Mouse (Mus musculus): ENCODE results near the gene Blm.
A peak's percentile ranks its signal among the peaks of the same experiment; 100 is the strongest.

The Blm gene

GRCm38 (mm10) chr7:80461891-80462290 lies 73.0 kb downstream of the Blm start:
- no peak for DNase-seq (ENCODE audit: extremely low spot score)

GRCm38 (mm10) chr7:80460892-80461291 lies 74.0 kb downstream of the Blm start:
- no peak for DNase-seq (ENCODE audit: extremely low spot score)

- DNase-seq (ENCODE audit: extremely low spot score) = no peak
Observed at GRCm38 (mm10) chr7:80460199-80460598, 74.7 kb downstream of the Blm start.

- no peak for DNase-seq (ENCODE audit: extremely low spot score)
Observed at GRCm38 (mm10) chr7:80457831-80458343, 77.0 kb downstream of the Blm start.

- DNase-seq (ENCODE audit: extremely low spot score) = no peak
Observed at GRCm38 (mm10) chr7:80457241-80457640, 77.7 kb downstream of the Blm start.

- DNase-seq (ENCODE audit: extremely low spot score) = no peak
Observed at GRCm38 (mm10) chr7:80456327-80456726, 78.6 kb downstream of the Blm start.

- no peak for DNase-seq (ENCODE audit: extremely low spot score)
Observed at GRCm38 (mm10) chr7:80455505-80456160, 79.3 kb downstream of the Blm start.

GRCm38 (mm10) chr7:80454786-80455185 lies 80.1 kb downstream of the Blm start:
- no peak for DNase-seq (ENCODE audit: extremely low spot score)

- no peak for DNase-seq (ENCODE audit: extremely low spot score)
Observed at GRCm38 (mm10) chr7:80453997-80454396, 80.9 kb downstream of the Blm start.

GRCm38 (mm10) chr7:80453121-80453520 lies 81.8 kb downstream of the Blm start:
- DNase-seq (ENCODE audit: extremely low spot score) = no peak

- DNase-seq (ENCODE audit: extremely low spot score) = no peak
Observed at GRCm38 (mm10) chr7:80452241-80452640, 82.7 kb downstream of the Blm start.

- no peak for DNase-seq (ENCODE audit: extremely low spot score)
Observed at GRCm38 (mm10) chr7:80451550-80452232, 83.2 kb downstream of the Blm start.

GRCm38 (mm10) chr7:80450354-80450753 lies 84.6 kb downstream of the Blm start:
- no peak for DNase-seq (ENCODE audit: extremely low spot score)

GRCm38 (mm10) chr7:80449620-80450091 lies 85.3 kb downstream of the Blm start:
- DNase-seq (ENCODE audit: extremely low spot score) = no peak

GRCm38 (mm10) chr7:80447336-80447735 lies 87.6 kb downstream of the Blm start:
- DNase-seq (ENCODE audit: extremely low spot score) = no peak

- DNase-seq (ENCODE audit: extremely low spot score) = no peak
Observed at GRCm38 (mm10) chr7:80446221-80446878, 88.6 kb downstream of the Blm start.

- peak; percentile 58 for DNase-seq (ENCODE audit: extremely low spot score)
Observed at GRCm38 (mm10) chr7:80445492-80445891, 89.4 kb downstream of the Blm start.

GRCm38 (mm10) chr7:80444401-80445249 lies 90.3 kb downstream of the Blm start:
- DNase-seq (ENCODE audit: extremely low spot score) = no peak

GRCm38 (mm10) chr7:80443124-80443523 lies 91.8 kb downstream of the Blm start:
- DNase-seq (ENCODE audit: extremely low spot score) = no peak

- DNase-seq (ENCODE audit: extremely low spot score) = peak; percentile 25
Observed at GRCm38 (mm10) chr7:80441986-80442904, 92.7 kb downstream of the Blm start.

- no peak for DNase-seq (ENCODE audit: extremely low spot score)
Observed at GRCm38 (mm10) chr7:80440685-80441084, 94.2 kb downstream of the Blm start.
